Mouse (Mus musculus) brain, embryonic 14.5 days (tissue): ENCODE results near the gene Akr1b7. TPM values are rescaled to one million over a fixed set of nuclear protein-coding genes. Genes with fewer than 3 reads are reported as not detected.
A peak's percentile ranks its signal among the peaks of the same experiment; 100 is the strongest.
"Not testable (repeated sequence)": the region's sequence is repeated elsewhere in the genome, so short reads cannot be mapped to it uniquely, and the experiment has no call there.

Experiments used
- DNase-seq: peaks from one replicate; pipeline ENCODE4 v3.0.0-alpha.2; 2011; ENCODE audit warnings: low read depth
- CTCF ChIP-seq: fragments of 200-500 bp; IDR thresholded peaks from 2 replicates; pipeline ENCODE4 v1.5.1; 2012; ENCODE audit warnings: inconsistent platforms, mild to moderate bottlenecking, moderate library complexity, borderline replicate concordance; ENCODE audit not compliant: insufficient read depth, insufficient read length; ENCODE audit errors: extremely low read depth
- POLR2A ChIP-seq: fragments of 200-500 bp; IDR thresholded peaks from 2 replicates; pipeline ENCODE4 v1.6.1; 2012; ENCODE audit warnings: mild to moderate bottlenecking, inconsistent platforms, borderline replicate concordance; ENCODE audit not compliant: poor library complexity, insufficient read depth, insufficient read length, severe bottlenecking; ENCODE audit errors: extremely low read depth
- polyA plus RNA-seq: library from polyadenylated mRNA; depleted of rRNA; stranded (reverse); fragments of >200 nt; gene quantifications from 2 replicates; pipeline ENCODE4 v1.2.3, GENCODE M21; 2012; rRNA removed

Gene Akr1b7
- polyA plus RNA-seq, result 0.05 TPM in 1 of 2 replicates, not detected in the other

- DNase-seq, result no peak
- no peak for TF ChIP-seq CTCF
- TF ChIP-seq POLR2A, result no peak
These were observed at the start of gene Akr1b7 for GRCm38 (mm10) chr6:34412023-34412422. TSS of gene Akr1b7 (plus strand) at chr6:34412334.

GRCm38 (mm10) chr6:34364217-34365136 lies 47.7 kb upstream of the Akr1b7 start:
- no peak for TF ChIP-seq CTCF
- TF ChIP-seq POLR2A, result no peak
- no peak for DNase-seq

GRCm38 (mm10) chr6:34367998-34368397 lies 44.1 kb upstream of the Akr1b7 start:
- DNase-seq, result no peak
- TF ChIP-seq POLR2A, result no peak
- no peak for TF ChIP-seq CTCF

GRCm38 (mm10) chr6:34370081-34370480 lies 42.1 kb upstream of the Akr1b7 start:
- TF ChIP-seq POLR2A (no peak), CTCF (no peak)
- no peak for DNase-seq

GRCm38 (mm10) chr6:34371700-34372351 lies 40.3 kb upstream of the Akr1b7 start:
- TF ChIP-seq CTCF (peak; percentile 74; the same call in 1 of the 2 replicates), POLR2A (no peak)
- DNase-seq, result peak; percentile 87

- TF ChIP-seq POLR2A (no peak), CTCF (no peak)
- DNase-seq, result no peak
These were observed 38.3 kb upstream of the Akr1b7 start for GRCm38 (mm10) chr6:34373841-34374240.

GRCm38 (mm10) chr6:34375888-34376287 lies 36.2 kb upstream of the Akr1b7 start:
- not testable (repeated sequence) for DNase-seq

- TF ChIP-seq CTCF (no peak), POLR2A (no peak)
- no peak for DNase-seq
These were observed 28.7 kb upstream of the Akr1b7 start for GRCm38 (mm10) chr6:34383401-34383800.

GRCm38 (mm10) chr6:34384110-34384661 lies 27.9 kb upstream of the Akr1b7 start, which contains the start of gene Akr1b10:
TSS of gene Akr1b10 (plus strand) at chr6:34384218.
- no peak for TF ChIP-seq POLR2A
- TF ChIP-seq CTCF, result no peak
- peak; percentile 86 for DNase-seq

- peak; percentile 40 for DNase-seq
- TF ChIP-seq POLR2A (no peak), CTCF (no peak)
These were observed 27.3 kb upstream of the Akr1b7 start for GRCm38 (mm10) chr6:34384701-34385370.
